Mouse (Mus musculus): ENCODE measurements around the gene Myct1. TPM values are rescaled to one million over a fixed set of nuclear protein-coding genes. Genes with fewer than 3 reads are reported as not detected.

Gene Myct1
- polyA plus RNA-seq, 1 experiment from 2014 or later: 1.3 TPM

- H3K4me3 ChIP-seq: no peak overlapping the region
- 85% methylated on average over 5 of the region's 5 CpGs for WGBS
These were observed 22.2 kb upstream of the Myct1 start for GRCm38 (mm10) chr10:5571332-5571731.

GRCm38 (mm10) chr10:5573328-5573727 is 20.2 kb upstream of the Myct1 start:
- no peak for DNase-seq (ENCODE audit: low spot score)
- Histone ChIP-seq H3K27me3 (ENCODE audit: low read depth, poor library complexity, severe bottlenecking) (no peaks in the 10 kb centered on the region), H3K4me3 (no peak overlapping the region), H3K9me3 (replicated peaks) (no peaks in the 10 kb centered on the region), H3K4me1 (no peaks in the 10 kb centered on the region), H3K36me3 (no peaks in the 10 kb centered on the region), H3K27ac (replicated peaks) (no peak overlapping the region)
- WGBS: 55% methylated on average over 2 of the region's 2 CpGs

More at GRCm38 (mm10) chr10:5571332-5571731, 22.2 kb upstream of the Myct1 start:
- Histone ChIP-seq H3K36me3 (no peaks in the 10 kb centered on the region), H3K4me1 (no peaks in the 10 kb centered on the region), H3K27me3 (ENCODE audit: low read depth, poor library complexity, severe bottlenecking) (no peaks in the 10 kb centered on the region), H3K9me3 (replicated peaks) (no peaks in the 10 kb centered on the region), H3K27ac (replicated peaks) (no peak overlapping the region)
- DNase-seq (ENCODE audit: low spot score): no peak

GRCm38 (mm10) chr10:5591061-5591460 is 2.5 kb upstream of the Myct1 start:
- no peaks in the 10 kb centered on the region for H3K27me3 ChIP-seq (ENCODE audit: low read depth, poor library complexity, severe bottlenecking)
- H3K4me1 ChIP-seq: no peaks in the 10 kb centered on the region
- WGBS: 81% methylated on average over 2 of the region's 2 CpGs
- H3K27ac ChIP-seq (replicated peaks): no peak overlapping the region
- no peaks in the 10 kb centered on the region for H3K36me3 ChIP-seq
- no peak overlapping the region for H3K4me3 ChIP-seq
- no peak for DNase-seq (ENCODE audit: low spot score)
- H3K9me3 ChIP-seq (replicated peaks): no peaks in the 10 kb centered on the region

- H3K4me3 ChIP-seq: no peak overlapping the region
- WGBS: 81% methylated on average over 4 of the region's 4 CpGs
- H3K27ac ChIP-seq (replicated peaks): no peak overlapping the region
- H3K36me3 ChIP-seq: no peaks in the 10 kb centered on the region
- H3K27me3 ChIP-seq (ENCODE audit: low read depth, poor library complexity, severe bottlenecking): no peaks in the 10 kb centered on the region
- no peaks in the 10 kb centered on the region for H3K4me1 ChIP-seq
- DNase-seq (ENCODE audit: low spot score): no peak
- no peaks in the 10 kb centered on the region for H3K9me3 ChIP-seq (replicated peaks)
These were observed 1.6 kb upstream of the Myct1 start for GRCm38 (mm10) chr10:5591996-5592395.

- WGBS: 72% methylated on average over 5 of the region's 5 CpGs
- Histone ChIP-seq H3K27me3 (ENCODE audit: low read depth, poor library complexity, severe bottlenecking) (no peaks in the 10 kb centered on the region), H3K4me3 (no peak overlapping the region), H3K9me3 (replicated peaks) (no peaks in the 10 kb centered on the region), H3K4me1 (no peaks in the 10 kb centered on the region), H3K27ac (replicated peaks) (no peak overlapping the region), H3K36me3 (no peaks in the 10 kb centered on the region)
- DNase-seq (ENCODE audit: low spot score): no peak
These were observed 882 bp downstream of the Myct1 start for GRCm38 (mm10) chr10:5594457-5594856.

- no peaks in the 10 kb centered on the region for H3K4me1 ChIP-seq
- H3K36me3 ChIP-seq: no peaks in the 10 kb centered on the region
- no peak overlapping the region for H3K27ac ChIP-seq (replicated peaks)
- no peaks in the 10 kb centered on the region for H3K9me3 ChIP-seq (replicated peaks)
- no peaks in the 10 kb centered on the region for H3K27me3 ChIP-seq (ENCODE audit: low read depth, poor library complexity, severe bottlenecking)
- 84% methylated on average over 6 of the region's 6 CpGs for WGBS
- no peak overlapping the region for H3K4me3 ChIP-seq
- DNase-seq (ENCODE audit: low spot score): no peak
These were observed 3.0 kb downstream of the Myct1 start for GRCm38 (mm10) chr10:5596559-5596958.

- no peaks in the 10 kb centered on the region for H3K4me1 ChIP-seq
- 26% methylated on average over 7 of the region's 7 CpGs for WGBS
- H3K27ac ChIP-seq (replicated peaks): no peak overlapping the region
- H3K4me3 ChIP-seq: no peak overlapping the region
- no peaks in the 10 kb centered on the region for H3K36me3 ChIP-seq
- no peaks in the 10 kb centered on the region for H3K9me3 ChIP-seq (replicated peaks)
- H3K27me3 ChIP-seq (ENCODE audit: low read depth, poor library complexity, severe bottlenecking): no peaks in the 10 kb centered on the region
- peak; percentile 42 for DNase-seq (ENCODE audit: low spot score)
These were observed 6.5 kb downstream of the Myct1 start for GRCm38 (mm10) chr10:5600123-5600522.

GRCm38 (mm10) chr10:5603512-5603911 is 9.9 kb downstream of the Myct1 start:
- Histone ChIP-seq H3K4me3 (no peak overlapping the region), H3K9me3 (replicated peaks) (no peaks in the 10 kb centered on the region), H3K36me3 (no peaks in the 10 kb centered on the region), H3K27me3 (ENCODE audit: low read depth, poor library complexity, severe bottlenecking) (no peaks in the 10 kb centered on the region), H3K4me1 (no peaks in the 10 kb centered on the region), H3K27ac (replicated peaks) (no peak overlapping the region)
- DNase-seq (ENCODE audit: low spot score): no peak
- 89% methylated on average over 10 of the region's 10 CpGs for WGBS

GRCm38 (mm10) chr10:5604371-5604770 is 10.8 kb downstream of the Myct1 start:
- H3K4me1 ChIP-seq: no peaks in the 10 kb centered on the region
- H3K27me3 ChIP-seq (ENCODE audit: low read depth, poor library complexity, severe bottlenecking): no peaks in the 10 kb centered on the region
- WGBS: 93% methylated on average over 13 of the region's 13 CpGs
- H3K9me3 ChIP-seq (replicated peaks): no peaks in the 10 kb centered on the region
- no peak overlapping the region for H3K27ac ChIP-seq (replicated peaks)
- H3K36me3 ChIP-seq: no peaks in the 10 kb centered on the region
- H3K4me3 ChIP-seq: no peak overlapping the region
- DNase-seq (ENCODE audit: low spot score): no peak

GRCm38 (mm10) chr10:5608874-5609273 is 15.3 kb downstream of the Myct1 start:
- WGBS: 89% methylated on average over 3 of the region's 3 CpGs
- H3K27ac ChIP-seq (replicated peaks): no peak overlapping the region
- no peaks in the 10 kb centered on the region for H3K9me3 ChIP-seq (replicated peaks)
- H3K4me1 ChIP-seq: no peaks in the 10 kb centered on the region
- H3K27me3 ChIP-seq (ENCODE audit: low read depth, poor library complexity, severe bottlenecking): no peaks in the 10 kb centered on the region
- DNase-seq (ENCODE audit: low spot score): no peak
- H3K4me3 ChIP-seq: no peak overlapping the region
- H3K36me3 ChIP-seq: no peaks in the 10 kb centered on the region

- H3K9me3 ChIP-seq (replicated peaks): no peaks in the 10 kb centered on the region
- WGBS: 78% methylated on average over 13 of the region's 13 CpGs
- H3K36me3 ChIP-seq: no peaks in the 10 kb centered on the region
- no peak for DNase-seq (ENCODE audit: low spot score)
- no peaks in the 10 kb centered on the region for H3K27me3 ChIP-seq (ENCODE audit: low read depth, poor library complexity, severe bottlenecking)
- H3K4me1 ChIP-seq: peaks cover 7% of the 10 kb centered on the region; the same call in 1 of the 2 replicates
- no peak overlapping the region for H3K27ac ChIP-seq (replicated peaks)
- H3K4me3 ChIP-seq: no peak overlapping the region
These were observed 21.8 kb downstream of the Myct1 start for GRCm38 (mm10) chr10:5615186-5616040.

- no peak for DNase-seq (ENCODE audit: low spot score)
- Histone ChIP-seq H3K27ac (replicated peaks) (no peak overlapping the region), H3K9me3 (replicated peaks) (no peaks in the 10 kb centered on the region), H3K27me3 (ENCODE audit: low read depth, poor library complexity, severe bottlenecking) (no peaks in the 10 kb centered on the region), H3K36me3 (no peaks in the 10 kb centered on the region), H3K4me1 (no peaks in the 10 kb centered on the region), H3K4me3 (no peak overlapping the region)
- 83% methylated on average over 5 of the region's 5 CpGs for WGBS
These were observed 32.7 kb downstream of the Myct1 start for GRCm38 (mm10) chr10:5626268-5626667.

GRCm38 (mm10) chr10:5633672-5634200 is 40.2 kb downstream of the Myct1 start:
- Histone ChIP-seq H3K4me3 (no peak overlapping the region), H3K9me3 (replicated peaks) (no peaks in the 10 kb centered on the region), H3K36me3 (no peaks in the 10 kb centered on the region), H3K4me1 (no peaks in the 10 kb centered on the region), H3K27me3 (ENCODE audit: low read depth, poor library complexity, severe bottlenecking) (no peaks in the 10 kb centered on the region), H3K27ac (replicated peaks) (no peak overlapping the region)
- DNase-seq (ENCODE audit: low spot score): no peak
- WGBS: 81% methylated on average over 4 of the region's 4 CpGs

Data from midbrain, embryonic 10.5 days (tissue).